Mouse (Mus musculus): ENCODE data around the gene Hist1h1b.

Hist1h1b gene

GRCm38 (mm10) chr13:21733466-21733865 is 47.0 kb downstream of the Hist1h1b start:
- no peak for DNase-seq (ENCODE audit: low read depth, low spot score)
